Mouse (Mus musculus): ENCODE results near the gene Uba1.
"Not testable (repeated sequence)": the region's sequence is repeated elsewhere in the genome, so short reads cannot be mapped to it uniquely, and the experiment has no call there.

Gene Uba1

GRCm38 (mm10) chrX:20728681-20729080 is 70.6 kb downstream of the Uba1 start:
- no peak for DNase-seq (ENCODE audit: low spot score)

DNA sequence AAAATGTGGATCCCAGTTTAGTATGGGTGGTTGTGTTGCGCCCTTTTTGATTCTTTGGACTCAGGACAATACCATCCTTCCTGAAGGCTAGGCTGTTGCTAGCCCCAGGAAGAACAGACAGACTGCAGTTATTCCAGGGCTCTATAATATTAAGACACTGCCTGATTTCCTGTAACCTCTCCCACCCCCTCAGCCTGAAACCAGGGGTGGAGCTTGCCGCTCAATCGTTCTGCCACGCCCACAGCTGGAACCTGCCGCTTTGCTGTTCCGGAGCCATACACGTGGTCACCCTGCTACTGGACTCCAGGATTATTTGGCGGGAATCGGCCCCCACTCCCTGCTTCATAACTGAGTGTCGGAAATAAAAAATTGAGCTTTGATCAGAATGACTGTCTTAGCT is 71.9 kb downstream of the Uba1 start:
- not testable (repeated sequence) for DNase-seq (ENCODE audit: low spot score)
